Mouse (Mus musculus) forebrain, embryonic 14.5 days (tissue): ENCODE results near the gene Ugt1a10. TPM values are rescaled to one million over a fixed set of nuclear protein-coding genes. Genes with fewer than 3 reads are reported as not detected.
"Not testable (repeated sequence)": the region's sequence is repeated elsewhere in the genome, so short reads cannot be mapped to it uniquely, and the experiment has no call there.

Experiments used
- ATAC-seq: fragments of 200-750 bp; cut with Nextera tagmentation; 2 replicates; pipeline ENCODE4 v1.8.0; 2017; ENCODE audit warnings: mild to moderate bottlenecking, moderate library complexity
- DNase-seq: peaks from one replicate; pipeline ENCODE4 v3.0.0-alpha.2; 2015; ENCODE audit warnings: low spot score
- H3K27ac ChIP-seq: fragments of 300-500 bp; sonication (generic); 2 replicates; pipeline ENCODE4 v1.5.1; 2014; ENCODE audit warnings: low read depth, mild to moderate bottlenecking, control low read depth, low read length, moderate library complexity
- H3K27me3 ChIP-seq: fragments of 300-500 bp; sonication (generic); replicated peaks from 2 replicates; pipeline ENCODE4 v1.6.1; 2014; ENCODE audit warnings: low read length, control low read depth, mixed read lengths; ENCODE audit not compliant: control insufficient read depth, insufficient read depth
- H3K36me3 ChIP-seq: fragments of 300-500 bp; sonication (generic); 2 replicates; pipeline ENCODE4 v1.6.1; 2014; ENCODE audit warnings: low read length, control low read depth; ENCODE audit not compliant: control insufficient read depth, insufficient read depth
- H3K4me1 ChIP-seq: fragments of 300-500 bp; sonication (generic); 2 replicates; pipeline ENCODE4 v1.6.1; 2014; ENCODE audit warnings: antibody characterized with exemption, low read length, control low read depth; ENCODE audit not compliant: control insufficient read depth, insufficient read depth
- H3K4me2 ChIP-seq: fragments of 300-500 bp; sonication (generic); 2 replicates; pipeline ENCODE4 v1.6.1; 2014; ENCODE audit warnings: mild to moderate bottlenecking, control low read depth, low read length
- H3K4me3 ChIP-seq: fragments of 300-500 bp; sonication (generic); 2 replicates; pipeline ENCODE4 v1.5.1; 2014; ENCODE audit warnings: low read depth, low read length, control low read depth
- H3K9ac ChIP-seq: fragments of 300-500 bp; sonication (generic); 2 replicates; pipeline ENCODE4 v1.6.1; 2014; ENCODE audit warnings: mild to moderate bottlenecking, low read length, control low read depth, moderate library complexity
- H3K9me3 ChIP-seq: fragments of 300-500 bp; sonication (generic); replicated peaks from 2 replicates; pipeline ENCODE4 v1.6.1; 2016; ENCODE audit warnings: low read length, control low read depth, mixed read lengths; ENCODE audit not compliant: control insufficient read depth
- WGBS: fragments of 180-500 bp; shearing (Covaris S2); extraction: QIAGEN DNeasy Blood & Tissue Kit; methylation state at CpG from one replicate; pipeline ENCODE4 v1.1.7; 2014; 5-methylcytosine and 5-hydroxymethylcytosine counted together
- polyA plus RNA-seq: library from polyadenylated mRNA; unstranded; fragments of >200 nt; fragmentation: Nextera tagmentation; extraction: Ambion mirVana; gene quantifications from 2 replicates; pipeline ENCODE4 v1.2.1, GENCODE M21; 2014

The Ugt1a10 gene
- polyA plus RNA-seq, 1 experiment from 2014 or later: not detected

DNA sequence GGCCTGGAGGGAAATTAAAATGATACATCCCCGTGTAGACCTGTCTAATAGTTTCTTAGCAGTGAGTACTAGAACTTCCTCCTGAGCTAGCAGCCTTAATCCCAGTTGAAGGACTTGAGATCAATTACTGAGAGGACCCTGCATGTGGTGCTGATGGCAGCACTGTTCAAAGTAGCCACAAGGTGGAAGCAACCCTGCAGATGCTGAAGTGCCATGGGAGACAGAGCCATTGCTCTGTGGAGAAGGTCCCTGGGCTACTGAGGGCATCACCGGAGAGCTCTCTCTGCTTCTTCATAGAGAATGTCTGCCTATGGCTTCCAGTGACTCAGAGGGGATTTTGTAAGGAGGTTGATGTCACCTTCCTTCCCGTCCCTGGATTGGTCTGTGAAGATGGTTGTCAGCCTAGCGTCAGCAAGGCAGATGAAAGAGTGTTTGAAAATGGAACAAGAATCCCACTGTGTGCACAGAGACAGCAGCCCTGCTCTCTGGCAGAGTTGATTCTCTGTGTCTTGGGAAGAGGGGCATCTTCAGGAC is 70.7 kb downstream of the Ugt1a10 start:
- not testable (repeated sequence) for H3K4me3 ChIP-seq, H3K4me2 ChIP-seq, H3K9ac ChIP-seq, H3K36me3 ChIP-seq, ATAC-seq, H3K4me1 ChIP-seq, H3K27me3 ChIP-seq, H3K27ac ChIP-seq, H3K9me3 ChIP-seq, DNase-seq
- WGBS: 82% methylated on average over 2 of the region's 4 CpGs

GRCm38 (mm10) chr1:88129091-88129490 is 73.9 kb downstream of the Ugt1a10 start:
- not testable (repeated sequence) for H3K9me3 ChIP-seq, DNase-seq, H3K4me2 ChIP-seq, H3K4me3 ChIP-seq, H3K27me3 ChIP-seq, H3K36me3 ChIP-seq, H3K27ac ChIP-seq, H3K9ac ChIP-seq, ATAC-seq, H3K4me1 ChIP-seq
- 94% methylated on average over 2 of the region's 2 CpGs for WGBS

- ATAC-seq, H3K4me3 ChIP-seq, H3K4me2 ChIP-seq, H3K4me1 ChIP-seq, H3K9ac ChIP-seq, H3K9me3 ChIP-seq, H3K27ac ChIP-seq, DNase-seq, H3K27me3 ChIP-seq, H3K36me3 ChIP-seq: not testable (repeated sequence)
- 100% methylated on average over 1 of the region's 1 CpGs for WGBS
These were observed 75.0 kb downstream of the Ugt1a10 start for GRCm38 (mm10) chr1:88130223-88130622.

DNA sequence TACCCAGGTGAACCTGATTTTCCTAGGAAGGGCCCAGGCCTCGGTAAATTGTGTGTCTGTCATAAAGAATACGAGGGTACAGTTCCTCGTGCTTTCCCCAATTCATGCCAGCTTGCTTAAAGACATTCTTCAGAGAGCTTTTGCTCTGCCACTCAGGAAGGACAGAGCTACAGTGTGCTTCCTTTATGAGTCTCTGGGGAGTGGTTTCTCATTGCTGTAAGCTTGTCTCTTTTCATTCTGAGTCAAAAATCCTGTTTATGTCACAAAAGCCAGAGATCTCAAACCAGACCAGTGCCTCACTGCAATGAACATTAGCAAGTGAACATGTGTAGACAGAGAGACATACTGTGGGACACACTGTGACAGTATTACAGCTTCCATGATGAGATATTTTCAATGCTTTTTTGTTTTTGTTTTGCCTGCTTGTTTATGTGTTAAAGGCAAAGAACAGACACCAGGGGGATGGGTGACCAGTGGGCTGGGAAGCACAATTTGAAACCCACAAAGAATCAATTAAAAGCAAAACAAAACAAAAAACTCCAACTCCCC is 78.8 kb downstream of the Ugt1a10 start:
- Histone ChIP-seq H3K9me3 (no peaks in the 10 kb centered on the region), H3K4me1 (peaks cover 7% of the 10 kb centered on the region; the same call in 1 of the 2 replicates), H3K9ac (no peak overlapping the region), H3K4me3 (no peak overlapping the region), H3K4me2 (no peak overlapping the region), H3K27ac (peak overlapping the region; percentile 21; the same call in 1 of the 2 replicates), H3K27me3 (no peaks in the 10 kb centered on the region), H3K36me3 (no peaks in the 10 kb centered on the region)
- DNase-seq (peak; percentile 31), ATAC-seq (peak; percentile 48)
- 43% methylated on average over 3 of the region's 3 CpGs for WGBS

DNA sequence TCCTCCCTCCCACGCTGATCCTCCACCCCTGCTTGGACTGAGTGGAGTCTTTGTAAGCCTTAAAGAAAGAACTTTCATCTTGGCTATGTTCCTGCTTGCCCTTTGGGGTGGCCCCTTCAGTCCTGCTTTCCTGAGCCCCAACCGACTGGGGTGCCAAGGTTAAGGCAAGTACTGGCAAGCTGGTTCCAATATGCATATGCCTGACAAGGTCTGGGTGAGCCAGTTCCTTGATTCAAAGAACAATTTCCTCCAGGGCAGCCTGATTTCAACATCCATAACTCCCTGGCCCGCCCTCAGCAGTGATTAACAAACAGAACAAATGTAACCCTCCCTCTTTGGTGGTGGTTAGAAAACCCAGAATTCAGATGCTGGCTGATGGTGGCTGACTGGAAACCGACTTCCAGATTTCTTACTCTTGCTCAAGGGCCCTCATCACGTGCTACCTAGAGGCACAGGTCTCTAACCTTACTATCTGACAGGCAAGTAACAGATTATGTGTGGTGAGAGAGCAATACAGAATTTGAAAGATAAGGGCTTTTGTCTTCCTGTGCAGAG is 79.3 kb downstream of the Ugt1a10 start, which contains the start of gene Ugt1a6a:
Gene Ugt1a6a, plus strand, starts transcription at position 353 of the 555 bp plus-strand sequence.
- H3K4me2 ChIP-seq, H3K27me3 ChIP-seq, H3K9ac ChIP-seq, H3K4me3 ChIP-seq, H3K9me3 ChIP-seq, H3K36me3 ChIP-seq, H3K4me1 ChIP-seq: not testable (repeated sequence)
- WGBS: 23% methylated on average over 5 of the region's 5 CpGs
- DNase-seq (peak; percentile 70), ATAC-seq (peak; percentile 85)
- H3K27ac ChIP-seq: peak within 1 kb of the TSS; percentile 21; the same call in 1 of the 2 replicates

DNA sequence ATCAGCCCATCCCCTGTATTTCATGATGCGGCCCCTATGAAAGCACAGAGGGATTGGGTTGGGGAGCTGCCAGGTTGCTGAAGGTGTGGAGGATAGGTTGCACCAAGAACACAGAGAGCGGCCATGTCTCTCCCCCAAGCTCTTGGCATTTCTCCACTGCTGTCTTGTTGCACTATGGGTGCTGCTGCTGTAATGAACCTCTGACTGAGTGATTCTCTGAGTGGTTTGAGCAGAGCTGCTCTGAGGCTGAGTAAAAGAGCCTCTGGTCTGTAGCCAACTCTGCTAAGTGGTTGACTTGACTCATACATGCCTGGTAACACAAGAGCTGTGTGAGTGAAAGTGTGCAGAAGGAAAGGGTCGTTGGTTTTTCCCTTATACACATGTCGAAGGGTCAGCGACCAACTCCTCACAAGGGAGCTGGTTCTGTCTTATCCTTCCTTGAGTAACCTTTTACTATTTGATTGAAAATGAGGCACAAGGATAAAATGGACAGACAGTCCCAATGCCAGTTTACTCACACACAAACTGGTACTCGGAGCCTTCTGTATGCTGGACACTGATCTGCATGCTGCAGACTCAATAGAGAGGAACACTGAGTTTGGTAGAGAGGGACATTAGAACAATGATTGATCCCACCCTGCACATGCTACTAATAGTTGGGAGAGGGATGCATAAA is 80.2 kb downstream of the Ugt1a10 start:
- H3K36me3 ChIP-seq, H3K4me1 ChIP-seq, H3K9ac ChIP-seq, H3K27ac ChIP-seq, H3K4me3 ChIP-seq, ATAC-seq, H3K9me3 ChIP-seq, H3K27me3 ChIP-seq, H3K4me2 ChIP-seq: not testable (repeated sequence)
- 86% methylated on average over 5 of the region's 6 CpGs for WGBS
- peak; percentile 4 for DNase-seq

DNA sequence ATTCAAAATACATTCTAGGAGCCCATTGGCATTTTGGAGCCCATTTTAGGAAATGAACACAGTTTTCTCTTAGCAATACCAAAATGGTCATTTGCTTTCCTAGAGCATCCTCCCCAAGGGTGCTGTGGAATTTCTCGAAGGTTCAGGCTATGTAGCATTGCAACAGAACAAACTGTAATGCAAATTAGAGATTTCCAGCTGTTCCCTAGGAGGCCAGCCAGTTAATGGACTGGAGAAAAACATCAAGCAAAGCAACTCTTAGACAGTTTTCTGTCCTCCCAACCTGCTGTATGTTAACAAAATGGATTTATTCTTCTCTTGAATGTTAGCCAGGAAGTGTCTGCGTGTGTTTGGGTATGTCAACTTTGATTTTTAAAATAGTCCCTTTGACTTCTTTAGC is 81.5 kb downstream of the Ugt1a10 start:
- ATAC-seq (no peak), DNase-seq (no peak)
- Histone ChIP-seq H3K9ac (no peak overlapping the region), H3K4me3 (no peak overlapping the region), H3K27me3 (no peaks in the 10 kb centered on the region), H3K4me2 (no peak overlapping the region), H3K9me3 (no peaks in the 10 kb centered on the region), H3K36me3 (no peaks in the 10 kb centered on the region), H3K27ac (no peak overlapping the region), H3K4me1 (peaks cover 7% of the 10 kb centered on the region; the same call in 1 of the 2 replicates)
- WGBS: 78% methylated on average over 2 of the region's 2 CpGs

- Histone ChIP-seq H3K9ac (no peak overlapping the region), H3K4me2 (no peak overlapping the region), H3K4me1 (peaks cover 7% of the 10 kb centered on the region; the same call in 1 of the 2 replicates), H3K27me3 (no peaks in the 10 kb centered on the region), H3K27ac (no peak overlapping the region), H3K4me3 (no peak overlapping the region), H3K9me3 (no peaks in the 10 kb centered on the region), H3K36me3 (no peaks in the 10 kb centered on the region)
- ATAC-seq (no peak), DNase-seq (no peak)
- WGBS: 91% methylated on average over 3 of the region's 3 CpGs
These were observed 82.1 kb downstream of the Ugt1a10 start for GRCm38 (mm10) chr1:88137264-88137663.

DNA sequence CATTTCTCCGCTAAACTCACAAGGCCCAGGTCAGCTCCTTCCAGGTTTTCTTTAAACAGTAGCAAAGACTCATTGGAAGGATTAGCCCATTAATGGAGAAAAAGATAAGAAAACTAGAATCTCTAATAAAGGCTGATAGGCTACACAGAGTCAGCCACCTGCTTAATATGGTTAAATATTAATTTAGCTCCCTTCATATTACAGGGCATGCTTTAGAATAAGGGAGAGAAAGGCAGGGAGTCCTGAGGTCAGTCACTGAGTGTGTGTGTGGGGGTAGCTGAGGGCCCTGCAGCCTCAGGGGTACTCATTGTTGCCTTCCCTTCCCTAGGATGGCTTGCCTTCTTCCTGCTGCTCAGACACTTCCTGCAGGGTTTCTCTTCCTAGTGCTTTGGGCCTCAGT is 83.0 kb downstream of the Ugt1a10 start:
- H3K4me1 ChIP-seq: peaks cover 7% of the 10 kb centered on the region; the same call in 1 of the 2 replicates
- no peaks in the 10 kb centered on the region for H3K9me3 ChIP-seq
- H3K4me3 ChIP-seq: no peak overlapping the region
- DNase-seq (no peak), ATAC-seq (no peak)
- H3K9ac ChIP-seq: no peak overlapping the region
- no peak overlapping the region for H3K27ac ChIP-seq
- H3K4me2 ChIP-seq: no peak overlapping the region
- H3K27me3 ChIP-seq: no peaks in the 10 kb centered on the region
- H3K36me3 ChIP-seq: no peaks in the 10 kb centered on the region
- 86% methylated on average over 1 of the region's 1 CpGs for WGBS
